Mouse (Mus musculus): ENCODE measurements around the gene Ttpal. TPM values are rescaled to one million over a fixed set of nuclear protein-coding genes. Genes with fewer than 3 reads are reported as not detected.

Gene Ttpal
- 32.5 and 36.4 TPM in 2 replicates for polyA plus RNA-seq (2021; fragmentation: Nextera tagmentation)
- long read RNA-seq, experiment 1, full-length matches to known transcripts: 86 of 161 reads
- long read RNA-seq, experiment 1, partial matches to known transcripts: 5 of 161 reads
- long read RNA-seq, experiment 1, other reads (novel, unspliced or antisense): 70 of 161 reads
- long read RNA-seq, experiment 2, full-length matches to known transcripts: 6 of 25 reads
- long read RNA-seq, experiment 2, partial matches to known transcripts: 2 of 25 reads
- long read RNA-seq, experiment 2, other reads (novel, unspliced or antisense): 17 of 25 reads

DNA sequence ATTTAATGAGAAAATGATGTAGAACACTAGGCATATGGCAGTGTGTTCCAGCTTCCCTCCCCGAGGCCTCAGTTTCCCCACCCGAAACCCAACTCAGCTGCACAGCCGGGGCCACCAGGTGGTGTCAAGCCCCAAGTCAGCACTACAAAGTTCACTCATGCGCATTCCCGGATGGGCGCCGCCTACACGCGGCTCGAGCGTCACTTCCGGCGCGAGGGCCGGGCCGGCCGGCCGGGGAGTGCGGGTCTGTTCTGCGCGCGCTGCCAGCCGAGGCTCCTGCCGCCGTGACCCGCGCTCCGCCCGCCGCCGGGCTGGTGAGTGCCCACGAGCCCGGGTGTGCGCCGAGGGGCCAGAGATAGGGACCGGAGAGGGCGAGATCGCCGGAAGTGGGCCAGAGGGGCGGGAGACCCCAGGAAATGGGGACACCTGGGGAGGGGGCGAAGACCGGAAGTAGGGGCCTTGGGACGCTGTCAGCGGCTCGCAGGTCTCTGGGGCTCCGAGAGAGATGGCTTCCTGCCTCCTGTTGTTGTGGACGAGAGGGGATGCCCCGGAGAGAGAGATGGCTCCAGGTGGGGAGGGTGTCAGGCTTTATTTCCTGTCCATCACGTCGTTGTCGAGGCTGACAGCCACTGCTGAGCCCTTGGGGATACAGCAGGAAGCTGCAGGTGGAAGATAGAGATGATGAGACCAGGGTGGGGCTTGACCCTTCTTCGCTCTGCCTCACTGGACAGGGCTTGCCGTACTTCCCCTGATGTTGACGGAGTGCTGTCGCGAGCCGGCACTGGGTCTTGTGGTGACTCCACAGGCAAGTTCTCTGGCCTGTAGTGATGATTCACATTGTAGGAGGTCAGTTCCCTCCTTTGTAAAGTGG, at the start of gene Ttpal:
Gene Ttpal (plus strand): TSS at position 214 of the 871 bp plus-strand sequence.

DNA sequence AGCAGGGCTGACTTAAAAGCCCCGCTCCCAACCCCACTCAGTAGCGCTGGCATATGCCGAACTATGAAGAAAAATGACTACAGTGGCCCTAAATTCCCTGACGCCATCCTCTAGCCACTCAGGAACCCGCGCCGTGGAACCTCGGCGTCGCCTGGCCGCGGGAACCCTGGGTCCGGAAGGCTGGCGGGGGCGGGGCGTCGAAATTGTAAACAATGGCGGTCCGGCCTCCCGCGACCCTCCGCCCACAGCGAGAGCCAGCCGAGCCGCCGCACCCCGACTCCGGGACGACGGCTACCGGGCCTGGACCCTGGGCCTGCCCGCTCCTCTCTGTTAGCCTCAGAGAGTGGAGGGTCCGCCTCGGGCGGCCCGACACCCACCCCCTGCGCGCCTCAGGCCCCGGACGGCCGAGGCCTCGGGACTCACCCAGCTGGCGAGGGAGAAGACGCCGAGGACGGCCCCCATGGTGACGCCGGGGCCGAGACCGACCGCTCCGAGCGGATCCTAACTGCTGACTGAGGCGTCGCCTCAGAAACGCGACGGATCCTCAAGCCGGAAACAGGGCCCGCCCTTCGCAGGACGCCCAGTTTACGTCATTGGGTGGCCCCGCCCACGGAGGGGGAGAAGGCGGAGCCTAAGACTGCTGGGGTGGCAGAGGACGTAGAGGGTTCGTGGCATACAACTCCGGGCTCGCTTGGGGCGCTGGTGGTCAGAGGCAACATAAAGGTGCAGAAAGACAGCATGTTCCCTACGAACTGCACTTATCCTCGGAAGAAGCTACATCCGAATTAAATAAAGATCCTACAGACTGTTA, 42.7 kb downstream of the Ttpal start, which contains the start of gene Serinc3:
Gene Serinc3 (minus strand): TSS at position 557 of the 811 bp plus-strand sequence.

DNA sequence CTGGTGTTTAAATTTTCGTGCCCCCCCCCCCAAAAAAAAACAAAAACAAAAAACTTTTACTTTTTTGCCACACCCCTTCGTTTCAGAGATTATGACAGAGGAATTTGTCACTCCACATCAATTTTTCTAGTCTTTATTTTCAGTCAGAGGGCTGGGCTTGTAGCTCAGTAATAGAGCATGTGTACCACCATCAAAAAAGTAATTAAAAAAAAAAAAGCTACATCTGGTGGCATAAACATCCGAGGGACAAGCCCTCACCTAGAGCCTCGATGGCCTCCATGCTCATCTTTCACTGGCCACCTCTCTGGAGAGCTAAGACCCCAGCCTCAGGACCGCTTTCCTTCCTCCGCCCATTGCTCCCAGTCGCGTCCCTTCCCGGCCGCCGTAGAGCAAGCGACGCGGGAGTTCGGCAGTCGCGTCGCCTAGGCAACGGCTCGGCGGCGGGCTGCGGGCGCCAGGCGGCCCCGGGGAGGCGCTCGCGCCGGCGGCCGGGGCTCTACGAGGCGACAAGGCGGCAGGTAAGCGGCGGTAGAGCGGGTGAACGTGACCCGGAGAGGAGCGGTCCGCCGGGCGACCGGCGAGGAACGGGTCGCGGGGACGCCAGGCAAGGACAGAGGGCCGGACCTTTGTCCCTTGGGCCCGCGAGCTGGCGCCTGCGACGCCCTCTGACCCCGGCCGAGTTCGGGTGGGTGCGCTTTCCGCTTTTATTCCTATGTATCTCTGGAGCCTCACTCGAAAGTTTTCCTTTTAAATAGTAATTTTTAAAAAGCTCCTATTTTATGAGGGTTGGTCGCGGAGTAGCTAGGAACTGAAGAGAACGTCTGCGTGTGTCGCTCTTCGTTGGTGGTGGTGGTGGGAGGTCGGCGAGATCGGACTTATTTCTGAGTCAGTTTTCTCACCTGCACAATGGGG, 56.1 kb downstream of the Ttpal start, which contains the start of gene Pkig:
Gene Pkig (plus strand): TSS at position 412 of the 912 bp plus-strand sequence.

Other genes with a start within 250 kb of the Ttpal start
- 0.18 and 0.23 TPM in 2 replicates for gene Jph2, start 204.3 kb upstream of the Ttpal start, polyA plus RNA-seq (2021; fragmentation: Nextera tagmentation)
- gene Oser1, start 177.6 kb upstream of the Ttpal start, polyA plus RNA-seq (2021; fragmentation: Nextera tagmentation): 29.6 and 38.1 TPM in 2 replicates
- gene Gdap1l1, start 163.8 kb upstream of the Ttpal start, polyA plus RNA-seq (2021; fragmentation: Nextera tagmentation): 81.2 and 95.8 TPM in 2 replicates
- 7.7 and 8.3 TPM in 2 replicates for gene Fitm2, start 129.7 kb upstream of the Ttpal start, polyA plus RNA-seq (2021; fragmentation: Nextera tagmentation)
- gene R3hdml, start 110.0 kb upstream of the Ttpal start, polyA plus RNA-seq (2021; fragmentation: Nextera tagmentation): not detected in 2 replicates
- gene Hnf4a, start 95.5 kb upstream of the Ttpal start, polyA plus RNA-seq (2021; fragmentation: Nextera tagmentation): not detected in 2 replicates
- 31.1 and 48.0 TPM in 2 replicates for gene Serinc3, start 42.8 kb downstream of the Ttpal start, polyA plus RNA-seq (2021; fragmentation: Nextera tagmentation)
- 258 and 346 TPM in 2 replicates for gene Pkig, start 56.1 kb downstream of the Ttpal start, polyA plus RNA-seq (2021; fragmentation: Nextera tagmentation)
- gene Ada, start 147.9 kb downstream of the Ttpal start, polyA plus RNA-seq (2021; fragmentation: Nextera tagmentation): 0.25 and 0.42 TPM in 2 replicates
- 0.38 TPM in 1 of 2 replicates, not detected in the other for gene Ccn5, start 218.5 kb downstream of the Ttpal start, polyA plus RNA-seq (2021; fragmentation: Nextera tagmentation)